ENCODE assay signal across 8 mouse cellular contexts in the genomic region with DNA sequence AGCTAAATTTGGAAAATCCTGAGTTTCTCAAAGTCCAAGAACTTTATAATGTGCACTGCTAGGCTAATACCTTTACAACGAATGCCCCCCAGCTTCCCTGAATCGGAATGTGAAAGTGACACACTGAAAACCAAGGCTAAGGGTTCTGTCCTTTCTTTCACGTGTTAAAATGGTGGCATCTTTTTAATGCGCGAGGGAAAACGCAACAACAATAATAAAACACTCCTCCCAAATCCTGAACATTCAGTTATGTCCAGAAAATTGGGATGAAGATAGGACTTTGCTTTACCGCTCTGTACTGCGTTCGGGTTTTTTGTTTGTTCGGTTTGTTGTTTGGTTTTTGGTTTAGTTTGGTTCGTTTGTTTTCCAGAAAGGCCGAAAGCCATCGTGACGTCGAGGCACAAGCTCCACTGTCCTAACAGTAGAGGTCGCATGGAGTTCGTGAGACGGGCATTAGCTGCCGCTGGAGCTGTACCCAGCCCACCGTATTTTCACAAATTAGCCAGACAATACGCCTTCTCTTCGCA. TPM values are rescaled to one million over a fixed set of nuclear protein-coding genes. Genes with fewer than 3 reads are reported as not detected.
DNase-seq lines count a peak whose midpoint lies in the region; ATAC-seq and TF ChIP-seq lines count a peak whose summit lies in the region.

No protein-coding gene starts in this region.

- ATAC-seq in embryonic facial prominence, embryonic 13.5 days (ENCODE audit: insufficient number of reproducible peaks, insufficient read depth, low FRiP score, low TSS enrichment, low read depth) = peak; percentile 60; the same call in 1 of the 2 replicates
- peak; percentile 54 for ATAC-seq in limb, embryonic 14.5 days (ENCODE audit: low FRiP score, low read depth)
- ATAC-seq in midbrain, embryonic 15.5 days (replicated peaks) = peak; percentile 86

- peak overlapping the region; percentile 88 for H3K9ac ChIP-seq in embryonic facial prominence, embryonic 13.5 days
- H3K9ac ChIP-seq in limb, embryonic 14.5 days (ENCODE audit: low read depth, low read length, severe bottlenecking) = peak overlapping the region; percentile 79
- peak overlapping the region; percentile 95 for H3K9ac ChIP-seq in midbrain, embryonic 15.5 days

- H3K27me3 ChIP-seq in embryonic facial prominence, embryonic 13.5 days = no peaks in the 10 kb centered on the region
- no peaks in the 10 kb centered on the region for H3K27me3 ChIP-seq in heart, embryonic 10.5 days (ENCODE audit: insufficient read depth, poor library complexity, severe bottlenecking)
- H3K27me3 ChIP-seq in limb, embryonic 14.5 days (ENCODE audit: control insufficient read depth, insufficient read depth, low read length) = no peaks in the 10 kb centered on the region
- no peaks in the 10 kb centered on the region for H3K27me3 ChIP-seq in midbrain, embryonic 15.5 days (replicated peaks)

- peak overlapping the region; percentile 63 for H3K4me2 ChIP-seq in embryonic facial prominence, embryonic 13.5 days
- peak overlapping the region; percentile 65 for H3K4me2 ChIP-seq in limb, embryonic 14.5 days (replicated peaks; ENCODE audit: low read depth, low read length, severe bottlenecking)
- peak overlapping the region; percentile 56 for H3K4me2 ChIP-seq in midbrain, embryonic 15.5 days

- WGBS in embryonic facial prominence, embryonic 13.5 days = under 1% methylated on average over 22 of the region's 22 CpGs
- 2% methylated on average over 22 of the region's 22 CpGs for WGBS in heart, embryonic 10.5 days
- under 1% methylated on average over 22 of the region's 22 CpGs for WGBS in limb, embryonic 14.5 days
- WGBS in midbrain, embryonic 15.5 days = under 1% methylated on average over 22 of the region's 22 CpGs

- TF ChIP-seq POLR2A in limb, embryonic 14.5 days (IDR thresholded peaks at IDR 0.05; ENCODE audit: borderline replicate concordance, extremely low read depth, insufficient read depth, insufficient read length) = no peak

- H3K9me3 ChIP-seq in embryonic facial prominence, embryonic 13.5 days = no peaks in the 10 kb centered on the region
- H3K9me3 ChIP-seq in heart, embryonic 10.5 days = no peaks in the 10 kb centered on the region
- H3K9me3 ChIP-seq in limb, embryonic 14.5 days (ENCODE audit: control insufficient read depth, low read length) = no peaks in the 10 kb centered on the region
- no peaks in the 10 kb centered on the region for H3K9me3 ChIP-seq in midbrain, embryonic 15.5 days

- peak overlapping the region; percentile 67 for H3K4me3 ChIP-seq in embryonic facial prominence, embryonic 13.5 days
- peak overlapping the region; percentile 80 for H3K4me3 ChIP-seq in heart, embryonic 10.5 days
- peak overlapping the region; percentile 68 for H3K4me3 ChIP-seq in limb, embryonic 14.5 days (replicated peaks; ENCODE audit: low read length)
- H3K4me3 ChIP-seq in midbrain, embryonic 15.5 days = peak overlapping the region; percentile 76

- no peaks in the 10 kb centered on the region for H3K36me3 ChIP-seq in embryonic facial prominence, embryonic 13.5 days
- H3K36me3 ChIP-seq in heart, embryonic 10.5 days = no peaks in the 10 kb centered on the region
- no peaks in the 10 kb centered on the region for H3K36me3 ChIP-seq in limb, embryonic 14.5 days (ENCODE audit: control insufficient read depth, insufficient read depth, low read length)
- no peaks in the 10 kb centered on the region for H3K36me3 ChIP-seq in midbrain, embryonic 15.5 days (replicated peaks)

- H3K27ac ChIP-seq in embryonic facial prominence, embryonic 13.5 days = peak overlapping the region; percentile 99
- peak overlapping the region; percentile 97 for H3K27ac ChIP-seq in heart, embryonic 10.5 days
- H3K27ac ChIP-seq in limb, embryonic 14.5 days (replicated peaks; ENCODE audit: low read depth, low read length) = peak overlapping the region; percentile 97
- peak overlapping the region; percentile 99 for H3K27ac ChIP-seq in midbrain, embryonic 15.5 days

- DNase-seq in 416B (ENCODE audit: low read depth) = peak; percentile 94
- DNase-seq in adrenal gland, postnatal 25 days = peak; percentile 51
- peak; percentile 91 for DNase-seq in heart, embryonic 10.5 days (ENCODE audit: low spot score)
- peak; percentile 81 for DNase-seq in kidney, adult 9 months
- DNase-seq in limb, embryonic 14.5 days (ENCODE audit: low spot score) = peak; percentile 84
- DNase-seq in spleen, postnatal 36 days (ENCODE audit: low spot score in 2 of 2) = peak; percentile 52 to 65

- peaks cover 6% of the 10 kb centered on the region; the same call in 1 of the 2 replicates for H3K4me1 ChIP-seq in embryonic facial prominence, embryonic 13.5 days
- H3K4me1 ChIP-seq in heart, embryonic 10.5 days = peaks cover 6% of the 10 kb centered on the region; the same call in 1 of the 2 replicates
- H3K4me1 ChIP-seq in limb, embryonic 14.5 days (ENCODE audit: control insufficient read depth, insufficient read depth, low read length) = no peaks in the 10 kb centered on the region
- peaks cover 18% of the 10 kb centered on the region for H3K4me1 ChIP-seq in midbrain, embryonic 15.5 days

RNA-seq across cellular contexts. Expression of gene Gsta4, which starts 6.3 kb away (rescaled TPM):
- total RNA-seq in adrenal gland, postnatal 25 days (2021) = 33.4 and 39.6 TPM in 2 replicates
- polyA plus RNA-seq in embryonic facial prominence, embryonic 13.5 days (2015; fragmentation: Nextera tagmentation; extraction: Ambion mirVana) = 65.3 and 70.1 TPM in 2 replicates
- 81.1 and 88.3 TPM in 2 replicates for polyA plus RNA-seq in heart, embryonic 10.5 days (2016; fragmentation: Nextera tagmentation; extraction: Ambion mirVana)
- polyA plus RNA-seq in limb, embryonic 14.5 days (2012; rRNA removed) = 35.2 and 47.5 TPM in 2 replicates
- 68.2 and 76.4 TPM in 2 replicates for polyA plus RNA-seq in limb, embryonic 14.5 days (2014; fragmentation: Nextera tagmentation; extraction: Ambion mirVana)
- 15.7 and 21.0 TPM in 2 replicates for polyA plus RNA-seq in midbrain, embryonic 15.5 days (2015; fragmentation: Nextera tagmentation; extraction: Ambion mirVana)

RNA-seq across cellular contexts. Expression of gene Gsta1, which starts 54.2 kb away (rescaled TPM):
- 1.1 TPM in 1 of 2 replicates, not detected in the other for total RNA-seq in adrenal gland, postnatal 25 days (2021)
- polyA plus RNA-seq in embryonic facial prominence, embryonic 13.5 days (2015; fragmentation: Nextera tagmentation; extraction: Ambion mirVana) = 0.38 TPM in 1 of 2 replicates, not detected in the other
- polyA plus RNA-seq in heart, embryonic 10.5 days (2016; fragmentation: Nextera tagmentation; extraction: Ambion mirVana) = not detected in 2 replicates
- polyA plus RNA-seq in limb, embryonic 14.5 days (2012; rRNA removed) = 0.55 TPM in 1 of 2 replicates, not detected in the other
- polyA plus RNA-seq in limb, embryonic 14.5 days (2014; fragmentation: Nextera tagmentation; extraction: Ambion mirVana) = 0.90 and 3.2 TPM in 2 replicates
- not detected in 2 replicates for polyA plus RNA-seq in midbrain, embryonic 15.5 days (2015; fragmentation: Nextera tagmentation; extraction: Ambion mirVana)

Comparison
In these comparisons a context has a peak if more than half of its experiments do, and no peak if none do; other contexts are left out.
1. Peak in every context shown above with its lines: DNase-seq, ATAC-seq, H3K4me3 ChIP-seq and H3K27ac ChIP-seq.